Mouse (Mus musculus) lung, embryonic 14.5 days (tissue): ENCODE results near the gene G6pc. TPM values are rescaled to one million over a fixed set of nuclear protein-coding genes. Genes with fewer than 3 reads are reported as not detected.

Experiments used
- ATAC-seq: fragments of 200-750 bp; cut with Nextera tagmentation; 2 replicates; pipeline ENCODE4 v1.8.0; 2017; ENCODE audit warnings: mild to moderate bottlenecking, moderate TSS enrichment, moderate library complexity; ENCODE audit not compliant: insufficient read depth
- DNase-seq: peaks from one replicate; pipeline ENCODE4 v3.0.0-alpha.2; 2015
- H3K27ac ChIP-seq: fragments of 300-500 bp; sonication (generic); 2 replicates; pipeline ENCODE4 v1.5.1; 2014; ENCODE audit warnings: low read depth, mild to moderate bottlenecking, moderate library complexity
- H3K27me3 ChIP-seq: fragments of 300-500 bp; sonication (generic); 2 replicates; pipeline ENCODE4 v1.6.1; 2014; ENCODE audit warnings: low read length, control low read depth; ENCODE audit not compliant: insufficient read depth
- H3K36me3 ChIP-seq: fragments of 300-500 bp; sonication (generic); 2 replicates; pipeline ENCODE4 v1.6.1; 2014; ENCODE audit warnings: control low read depth; ENCODE audit not compliant: insufficient read depth
- H3K4me1 ChIP-seq: fragments of 300-500 bp; sonication (generic); 2 replicates; pipeline ENCODE4 v1.6.1; 2014; ENCODE audit warnings: antibody characterized with exemption, control low read depth; ENCODE audit not compliant: insufficient read depth
- H3K4me2 ChIP-seq: fragments of 300-500 bp; sonication (generic); 2 replicates; pipeline ENCODE4 v1.6.1; 2014; ENCODE audit warnings: mild to moderate bottlenecking
- H3K4me3 ChIP-seq: fragments of 300-500 bp; sonication (generic); 2 replicates; pipeline ENCODE4 v1.5.1; 2014; ENCODE audit warnings: low read depth, low read length
- H3K9ac ChIP-seq: fragments of 300-500 bp; sonication (generic); 2 replicates; pipeline ENCODE4 v1.6.1; 2014
- H3K9me3 ChIP-seq: fragments of 300-500 bp; sonication (generic); 2 replicates; pipeline ENCODE4 v1.6.1; 2016; ENCODE audit warnings: low read depth, low read length, control low read depth
- CTCF ChIP-seq: IDR thresholded peaks from 2 replicates; pipeline ENCODE4 v1.5.1; 2016; ENCODE audit warnings: antibody characterized with exemption, low read depth
- WGBS: fragments of 180-500 bp; shearing (Covaris S2); extraction: QIAGEN DNeasy Blood & Tissue Kit; methylation state at CpG from one replicate; pipeline ENCODE4 v1.1.7; 2014; 5-methylcytosine and 5-hydroxymethylcytosine counted together
- microRNA-seq: library from miRNA; unstranded; fragments of <30 nt; microRNA quantifications from one replicate; pipeline ENCODE4, GENCODE M21; 2016; ENCODE audit warnings: borderline number of aligned reads
- polyA plus RNA-seq: library from polyadenylated mRNA; unstranded; fragments of >200 nt; fragmentation: Nextera tagmentation; extraction: Ambion mirVana; gene quantifications from 2 replicates; pipeline ENCODE4 v1.2.1, GENCODE M21; 2014

G6pc gene
- polyA plus RNA-seq, 1 experiment from 2014 or later = not detected

DNA sequence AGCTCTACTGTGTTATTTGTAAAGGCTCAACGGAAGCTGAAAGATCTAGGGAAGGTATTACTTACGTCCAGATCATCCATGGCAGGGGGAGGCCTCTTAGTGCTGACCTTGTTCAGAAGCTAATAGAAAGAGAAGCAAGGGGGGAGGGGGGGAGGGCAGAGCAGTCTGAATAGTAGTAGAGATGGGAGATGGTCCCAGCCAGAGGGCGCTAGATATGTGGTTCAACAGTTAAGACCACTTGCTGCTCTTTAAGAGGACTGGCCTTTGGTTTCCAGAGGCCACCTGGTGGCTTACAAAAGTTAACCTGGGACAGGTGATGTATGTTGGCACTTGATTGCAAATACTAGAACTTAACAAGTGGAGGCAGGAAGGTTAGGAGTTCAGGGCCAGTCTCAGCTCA is 52.2 kb downstream of the G6pc start:
- Histone ChIP-seq H3K9ac (no peak overlapping the region), H3K4me1 (peaks cover 6% of the 10 kb centered on the region; the same call in 1 of the 2 replicates), H3K4me3 (no peak overlapping the region), H3K36me3 (peaks cover 4% of the 10 kb centered on the region; the same call in 1 of the 2 replicates), H3K9me3 (no peaks in the 10 kb centered on the region), H3K27ac (no peak overlapping the region), H3K4me2 (no peak overlapping the region), H3K27me3 (no peaks in the 10 kb centered on the region)
- ATAC-seq (no peak), DNase-seq (peak; percentile 39)
- peak; percentile 37; the same call in 1 of the 2 replicates for TF ChIP-seq CTCF
- WGBS = 40% methylated on average over 3 of the region's 3 CpGs

DNA sequence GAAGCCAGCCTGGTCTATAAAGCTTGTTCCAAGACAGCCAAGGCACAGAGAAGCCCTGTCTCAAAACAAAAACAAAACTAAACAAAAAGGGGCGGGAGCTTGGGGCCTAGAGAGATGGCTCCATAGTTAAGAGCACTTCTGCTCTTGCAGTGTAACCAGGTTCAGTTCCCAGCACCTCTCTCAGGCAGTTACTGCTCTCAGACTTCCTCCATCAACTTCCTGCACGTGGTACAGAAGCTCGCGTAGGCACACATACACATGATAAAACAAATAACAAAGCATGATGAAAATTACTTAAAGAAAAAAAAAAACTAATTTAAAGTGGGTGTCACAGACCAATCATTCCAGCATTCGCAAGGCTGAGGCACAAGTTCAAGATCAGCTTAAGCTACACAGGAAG is 52.8 kb downstream of the G6pc start:
- ATAC-seq (no peak), DNase-seq (no peak)
- Histone ChIP-seq H3K4me3 (no peak overlapping the region), H3K4me1 (peaks cover 6% of the 10 kb centered on the region; the same call in 1 of the 2 replicates), H3K36me3 (no peaks in the 10 kb centered on the region), H3K27me3 (no peaks in the 10 kb centered on the region), H3K27ac (no peak overlapping the region), H3K4me2 (no peak overlapping the region), H3K9me3 (no peaks in the 10 kb centered on the region), H3K9ac (no peak overlapping the region)
- TF ChIP-seq CTCF = no peak
- 82% methylated on average over 5 of the region's 5 CpGs for WGBS

DNA sequence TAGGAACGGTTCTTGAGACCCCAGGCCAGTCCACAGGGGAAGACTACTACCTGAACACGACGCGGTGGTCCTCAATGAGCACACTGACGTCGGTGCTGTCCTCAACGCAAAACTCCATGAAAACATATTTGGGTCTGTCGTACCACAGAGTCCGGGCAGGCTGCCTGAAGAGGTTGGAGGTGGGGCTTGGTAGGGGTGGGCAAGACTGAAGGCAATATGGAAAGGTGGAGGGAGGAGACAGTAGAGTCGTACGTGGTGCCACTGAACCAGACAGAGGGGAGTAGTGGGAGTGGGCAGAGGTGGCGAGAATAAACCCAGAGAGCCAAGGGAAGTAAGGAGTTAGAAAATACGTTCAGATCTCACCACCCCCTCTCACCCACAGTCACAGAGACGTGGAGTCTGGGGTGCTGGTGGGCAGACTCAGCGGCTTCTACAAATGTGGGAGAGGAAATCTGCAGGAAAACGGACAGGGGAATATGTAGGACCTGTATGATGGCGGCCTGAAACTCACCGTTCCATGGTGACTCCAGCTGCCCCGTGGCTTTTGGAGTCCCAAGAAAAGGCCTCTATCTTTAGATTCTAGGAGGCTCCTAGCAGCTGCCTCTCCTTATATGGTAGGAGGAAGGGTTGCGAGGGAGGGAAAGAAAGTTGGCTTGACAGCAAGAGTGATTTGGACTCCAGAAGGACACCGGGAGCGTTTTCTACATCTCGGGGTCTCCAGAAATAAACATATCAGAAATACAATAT is 56.9 kb downstream of the G6pc start, which contains the start of gene Gm27029:
Gm27029 (minus strand) TSS at position 692 of the 747 bp plus-strand sequence.
- 4% methylated on average over 23 of the region's 23 CpGs for WGBS
- H3K9me3 ChIP-seq = no peaks in the 10 kb centered on the region
- TF ChIP-seq CTCF = no peak
- H3K4me2 ChIP-seq = peak within 1 kb of the TSS; percentile 92
- peak within 1 kb of the TSS; percentile 78 for H3K9ac ChIP-seq
- peaks cover 14% of the 10 kb centered on the region for H3K4me1 ChIP-seq
- ATAC-seq = peak; percentile 84
- H3K27me3 ChIP-seq = no peaks in the 10 kb centered on the region
- DNase-seq = peak; percentile 44
- H3K4me3 ChIP-seq = peak within 1 kb of the TSS; percentile 94
- peak within 1 kb of the TSS; percentile 89 for H3K27ac ChIP-seq
- H3K36me3 ChIP-seq = 0 out of 2 replicates have a peak, but pooled peaks cover 3% of the 10 kb centered on the region

GRCm38 (mm10) chr11:101424925-101425813 is 57.8 kb downstream of the G6pc start, which contains the start of the genes Rundc1 and Ptges3l:
TSS of gene Rundc1 (plus strand) at chr11:101425085.
TSS of gene Ptges3l (minus strand) at chr11:101425333.
- peak; percentile 99 for DNase-seq
- Histone ChIP-seq H3K4me3 (peak within 1 kb of the TSS; percentile 94), H3K9ac (peak within 1 kb of the TSS; percentile 78), H3K27me3 (no peaks in the 10 kb centered on the region), H3K27ac (peak within 1 kb of the TSS; percentile 89), H3K9me3 (no peaks in the 10 kb centered on the region), H3K4me2 (peak within 1 kb of the TSS; percentile 92), H3K4me1 (peaks cover 14% of the 10 kb centered on the region), H3K36me3 (peaks cover 12% of the 10 kb centered on the region)
- under 1% methylated on average over 80 of the region's 81 CpGs for WGBS
- ATAC-seq = peak; percentile 95
- TF ChIP-seq CTCF = peak; percentile 65

GRCm38 (mm10) chr11:101426165-101426564 is 58.8 kb downstream of the G6pc start:
- no peak overlapping the region for H3K27ac ChIP-seq
- H3K9me3 ChIP-seq = no peaks in the 10 kb centered on the region
- H3K4me3 ChIP-seq = peak overlapping the region; percentile 94
- peaks cover 14% of the 10 kb centered on the region for H3K4me1 ChIP-seq
- no peaks in the 10 kb centered on the region for H3K27me3 ChIP-seq
- 49% methylated on average over 8 of the region's 8 CpGs for WGBS
- TF ChIP-seq CTCF = no peak
- peak overlapping the region; percentile 92 for H3K4me2 ChIP-seq
- H3K9ac ChIP-seq = peak overlapping the region; percentile 78
- H3K36me3 ChIP-seq = peaks cover 17% of the 10 kb centered on the region
- ATAC-seq = no peak
- peak; percentile 5 for DNase-seq

Small RNA genes lying within 50 kb of the gene (microRNA-seq; reads per million reads assigned to microRNA genes)
- gene Gm25593 (not detected), gene Mir6929 (not detected)

Other genes with a start within 250 kb of the G6pc start
- gene Retreg3, start 247.7 kb upstream of the G6pc start, polyA plus RNA-seq = 9.3 and 9.4 TPM in 2 replicates
- 89.8 and 96.0 TPM in 2 replicates for gene Tubg1, start 247.6 kb upstream of the G6pc start, polyA plus RNA-seq
- 2.7 and 4.1 TPM in 2 replicates for gene Tubg2, start 211.7 kb upstream of the G6pc start, polyA plus RNA-seq
- 0.84 and 1.0 TPM in 2 replicates for gene Cntnap1, start 197.0 kb upstream of the G6pc start, polyA plus RNA-seq
- gene Plekhh3, start 196.2 kb upstream of the G6pc start, polyA plus RNA-seq = 15.9 and 18.0 TPM in 2 replicates
- 0.11 TPM in 1 of 2 replicates, not detected in the other for gene Ccr10, start 192.1 kb upstream of the G6pc start, polyA plus RNA-seq
- gene Ezh1, start 141.1 kb upstream of the G6pc start, polyA plus RNA-seq = 17.4 and 18.9 TPM in 2 replicates
- gene Ramp2, start 121.5 kb upstream of the G6pc start, polyA plus RNA-seq = 271 and 276 TPM in 2 replicates
- 132 and 139 TPM in 2 replicates for gene Vps25, start 113.9 kb upstream of the G6pc start, polyA plus RNA-seq
- 5.3 and 5.8 TPM in 2 replicates for gene Wnk4, start 107.0 kb upstream of the G6pc start, polyA plus RNA-seq
- 1.0 and 1.9 TPM in 2 replicates for gene Cntd1, start 88.5 kb upstream of the G6pc start, polyA plus RNA-seq
- 190 and 197 TPM in 2 replicates for gene Coa3, start 88.4 kb upstream of the G6pc start, polyA plus RNA-seq
- 149 and 154 TPM in 2 replicates for gene Becn1, start 65.3 kb upstream of the G6pc start, polyA plus RNA-seq
- 118 and 123 TPM in 2 replicates for gene Psme3, start 51.3 kb upstream of the G6pc start, polyA plus RNA-seq
- 1.5 TPM in 2 replicates for gene Aoc2, start 42.5 kb upstream of the G6pc start, polyA plus RNA-seq
- gene Aoc3, start 37.0 kb upstream of the G6pc start, polyA plus RNA-seq = 0.62 and 0.83 TPM in 2 replicates
- gene Aarsd1, start 50.1 kb downstream of the G6pc start, polyA plus RNA-seq = 85.4 and 93.3 TPM in 2 replicates
- gene Gm27029, start 57.2 kb downstream of the G6pc start, polyA plus RNA-seq = 11.0 and 12.2 TPM in 2 replicates
- 16.6 and 17.4 TPM in 2 replicates for gene Rundc1, start 57.5 kb downstream of the G6pc start, polyA plus RNA-seq
- 9.3 and 11.5 TPM in 2 replicates for gene Ptges3l, start 57.8 kb downstream of the G6pc start, polyA plus RNA-seq
- 421 and 428 TPM in 2 replicates for gene Rpl27, start 74.7 kb downstream of the G6pc start, polyA plus RNA-seq
- 11.4 and 12.1 TPM in 2 replicates for gene Ifi35, start 80.8 kb downstream of the G6pc start, polyA plus RNA-seq
- gene Rnd2, start 97.4 kb downstream of the G6pc start, polyA plus RNA-seq = 4.7 and 5.6 TPM in 2 replicates
- gene Vat1, start 98.7 kb downstream of the G6pc start, polyA plus RNA-seq = 36.3 and 38.2 TPM in 2 replicates
- gene Brca1, start 184.4 kb downstream of the G6pc start, polyA plus RNA-seq = 20.9 and 21.0 TPM in 2 replicates
- 59.2 and 62.4 TPM in 2 replicates for gene Nbr1, start 184.6 kb downstream of the G6pc start, polyA plus RNA-seq
- gene Tmem106a, start 214.7 kb downstream of the G6pc start, polyA plus RNA-seq = 3.3 and 5.2 TPM in 2 replicates
- gene Gm11634, start 231.7 kb downstream of the G6pc start, polyA plus RNA-seq = not detected in 2 replicates